Mouse (Mus musculus) kidney, postnatal 0 days (tissue): ENCODE data around the gene Slc38a4. TPM values are rescaled to one million over a fixed set of nuclear protein-coding genes. Genes with fewer than 3 reads are reported as not detected.

Experiments
- ATAC-seq: fragments of 200-750 bp; cut with Nextera tagmentation; replicated peaks from 2 replicates; pipeline ENCODE4 v1.8.0; 2017; ENCODE audit warnings: low read depth, moderate number of reproducible peaks, moderate TSS enrichment, moderate library complexity; ENCODE audit not compliant: low FRiP score
- DNase-seq: peaks from one replicate; pipeline ENCODE4 v3.0.0-alpha.2; 2016; ENCODE audit warnings: low spot score
- H3K27ac ChIP-seq: fragments of 300-500 bp; sonication (generic); 2 replicates; pipeline ENCODE4 v1.5.1; 2014; ENCODE audit warnings: mild to moderate bottlenecking
- H3K27me3 ChIP-seq: fragments of 300-500 bp; sonication (generic); 2 replicates; pipeline ENCODE4 v1.6.1; 2014; ENCODE audit warnings: low read length, mixed read lengths; ENCODE audit not compliant: insufficient read depth
- H3K36me3 ChIP-seq: fragments of 300-500 bp; sonication (generic); 2 replicates; pipeline ENCODE4 v1.6.1; 2014; ENCODE audit warnings: low read length, mixed read lengths; ENCODE audit not compliant: insufficient read depth
- H3K4me1 ChIP-seq: fragments of 300-500 bp; sonication (generic); replicated peaks from 2 replicates; pipeline ENCODE4 v1.6.1; 2014; ENCODE audit warnings: antibody characterized with exemption, low read length, mixed read lengths; ENCODE audit not compliant: insufficient read depth
- H3K4me2 ChIP-seq: fragments of 300-500 bp; sonication (generic); 2 replicates; pipeline ENCODE4 v1.6.1; 2014; ENCODE audit warnings: mild to moderate bottlenecking, low read length, moderate library complexity, mixed read lengths
- H3K4me3 ChIP-seq: fragments of 300-500 bp; sonication (generic); replicated peaks from 2 replicates; pipeline ENCODE4 v1.5.1; 2014; ENCODE audit warnings: low read depth, low read length
- H3K9ac ChIP-seq: fragments of 300-500 bp; sonication (generic); 2 replicates; pipeline ENCODE4 v1.6.1; 2014; ENCODE audit warnings: low read depth, low read length
- H3K9me3 ChIP-seq: fragments of 300-500 bp; sonication (generic); replicated peaks from 2 replicates; pipeline ENCODE4 v1.6.1; 2016; ENCODE audit warnings: low read length, inconsistent platforms, mixed read lengths
- CTCF ChIP-seq: IDR thresholded peaks from 2 replicates; pipeline ENCODE4 v1.5.1; 2016; ENCODE audit warnings: antibody characterized with exemption, low read depth, mild to moderate bottlenecking, moderate library complexity
- WGBS: fragments of 180-500 bp; shearing (Covaris S2); extraction: QIAGEN DNeasy Blood & Tissue Kit; methylation state at CpG from one replicate; pipeline ENCODE4 v1.1.7; 2014; 5-methylcytosine and 5-hydroxymethylcytosine counted together
- polyA plus RNA-seq: library from polyadenylated mRNA; unstranded; fragments of >200 nt; fragmentation: Nextera tagmentation; extraction: Ambion mirVana; gene quantifications from 2 replicates; pipeline ENCODE4 v1.2.1, GENCODE M21; 2015

Gene Slc38a4
- polyA plus RNA-seq, 1 experiment from 2014 or later: 38.4 TPM

DNA sequence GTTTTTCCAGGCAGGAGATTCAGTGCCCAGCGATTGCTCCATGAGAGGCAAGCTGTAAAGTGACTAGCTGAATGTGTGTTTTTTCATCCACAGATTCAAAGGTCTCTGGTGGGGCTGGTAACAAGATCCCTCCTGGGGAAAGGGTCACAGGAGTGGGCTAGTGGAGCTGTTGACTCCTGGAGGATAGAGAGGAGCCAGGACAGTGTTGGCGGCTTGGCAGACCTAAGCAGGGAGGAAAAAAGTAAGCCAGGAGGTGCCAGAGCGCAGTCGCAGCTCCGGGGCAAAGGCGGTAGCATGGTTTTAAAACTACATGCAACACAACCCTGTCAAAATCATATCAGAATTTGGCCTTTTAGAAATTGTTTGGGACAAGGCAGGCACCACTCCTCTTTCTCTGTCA, 52.6 kb downstream of the Slc38a4 start:
- no peak for TF ChIP-seq CTCF

DNA sequence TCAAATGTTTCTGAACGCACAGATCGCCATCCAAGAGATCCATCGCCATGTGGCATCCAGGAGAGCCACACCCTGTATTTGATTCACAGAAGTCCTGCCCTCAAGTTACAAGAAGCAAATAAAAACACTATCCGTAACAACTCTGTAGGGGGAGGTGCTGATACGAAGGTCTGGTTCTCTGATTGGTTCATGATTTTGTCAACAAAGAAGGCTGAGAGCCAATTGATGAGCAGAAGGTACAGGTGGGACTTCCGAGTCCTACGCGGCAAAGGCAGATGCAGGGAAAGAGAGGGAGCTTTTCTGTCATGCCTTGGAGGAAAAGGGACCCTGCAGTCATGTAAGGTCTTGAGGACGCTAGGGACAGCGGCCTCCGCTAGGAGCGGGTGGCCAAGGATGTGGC, 53.0 kb downstream of the Slc38a4 start:
- TF ChIP-seq CTCF: no peak
- peaks cover 14% of the 10 kb centered on the region for H3K4me1 ChIP-seq
- H3K4me2 ChIP-seq: peak overlapping the region; percentile 26
- H3K9me3 ChIP-seq: no peaks in the 10 kb centered on the region
- no peaks in the 10 kb centered on the region for H3K27me3 ChIP-seq
- no peak overlapping the region for H3K27ac ChIP-seq
- no peak overlapping the region for H3K9ac ChIP-seq
- 73% methylated on average over 12 of the region's 12 CpGs for WGBS
- ATAC-seq: no peak; the same call in 1 of the 2 replicates
- H3K36me3 ChIP-seq: no peaks in the 10 kb centered on the region
- peak; percentile 5 for DNase-seq
- H3K4me3 ChIP-seq: no peak overlapping the region

More for the DNA sequence above, 52.6 kb downstream of the Slc38a4 start:
- DNase-seq: no peak
- Histone ChIP-seq H3K4me3 (no peak overlapping the region), H3K4me2 (peak overlapping the region; percentile 26), H3K9me3 (no peaks in the 10 kb centered on the region), H3K27me3 (no peaks in the 10 kb centered on the region), H3K36me3 (no peaks in the 10 kb centered on the region), H3K4me1 (peaks cover 14% of the 10 kb centered on the region), H3K27ac (no peak overlapping the region), H3K9ac (no peak overlapping the region)
- 81% methylated on average over 6 of the region's 6 CpGs for WGBS
- ATAC-seq: no peak

DNA sequence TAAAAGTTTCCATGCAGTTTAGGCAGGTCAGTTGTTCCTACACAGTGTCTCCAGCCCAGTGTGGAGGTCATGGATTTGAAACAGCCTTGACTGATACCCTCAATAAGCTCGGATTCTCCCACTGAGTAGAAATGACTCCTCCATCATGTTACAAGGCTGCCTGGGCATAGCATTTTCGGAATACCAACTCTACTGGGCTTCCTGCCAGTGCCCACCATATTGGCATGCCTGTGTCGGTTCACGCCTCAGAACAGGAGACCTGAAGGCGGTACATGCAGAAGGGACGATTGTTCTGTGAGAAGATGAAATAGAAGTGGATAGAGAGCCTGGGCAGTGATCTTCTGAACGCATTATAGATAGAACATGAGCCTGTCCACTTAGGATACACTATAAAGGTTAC, 53.9 kb downstream of the Slc38a4 start:
- Histone ChIP-seq H3K4me1 (peaks cover 14% of the 10 kb centered on the region), H3K36me3 (no peaks in the 10 kb centered on the region), H3K27me3 (no peaks in the 10 kb centered on the region), H3K9ac (no peak overlapping the region), H3K4me3 (no peak overlapping the region), H3K9me3 (no peaks in the 10 kb centered on the region), H3K4me2 (no peak overlapping the region), H3K27ac (peak overlapping the region; percentile 65; the same call in 1 of the 2 replicates)
- DNase-seq (no peak), ATAC-seq (no peak)
- no peak for TF ChIP-seq CTCF
- WGBS: 75% methylated on average over 7 of the region's 7 CpGs

DNA sequence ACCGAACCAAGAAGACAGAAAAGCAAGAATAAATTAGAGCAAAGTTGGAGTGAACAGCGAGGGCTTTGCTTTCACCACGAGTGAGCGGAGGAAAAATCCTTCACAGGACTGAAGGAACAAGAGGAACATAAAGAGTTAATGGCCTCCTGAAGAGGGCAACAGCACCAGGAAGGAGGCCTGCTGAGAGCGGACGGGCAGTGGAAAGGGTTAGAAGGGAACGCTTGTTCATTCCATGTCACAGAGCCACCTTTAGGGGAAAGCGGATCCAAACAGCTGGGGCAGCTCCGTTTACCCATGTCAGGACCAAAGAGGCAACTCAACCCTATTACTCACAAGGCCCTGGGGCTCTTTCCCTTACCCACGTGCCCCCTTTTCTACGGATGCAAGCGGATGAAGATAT, 54.3 kb downstream of the Slc38a4 start:
- Histone ChIP-seq H3K36me3 (no peaks in the 10 kb centered on the region), H3K4me1 (peaks cover 14% of the 10 kb centered on the region), H3K4me2 (no peak overlapping the region), H3K4me3 (no peak overlapping the region), H3K27me3 (no peaks in the 10 kb centered on the region), H3K27ac (peak overlapping the region; percentile 65), H3K9ac (no peak overlapping the region), H3K9me3 (no peaks in the 10 kb centered on the region)
- ATAC-seq (no peak), DNase-seq (peak; percentile 33)
- no peak for TF ChIP-seq CTCF
- 48% methylated on average over 12 of the region's 12 CpGs for WGBS

DNA sequence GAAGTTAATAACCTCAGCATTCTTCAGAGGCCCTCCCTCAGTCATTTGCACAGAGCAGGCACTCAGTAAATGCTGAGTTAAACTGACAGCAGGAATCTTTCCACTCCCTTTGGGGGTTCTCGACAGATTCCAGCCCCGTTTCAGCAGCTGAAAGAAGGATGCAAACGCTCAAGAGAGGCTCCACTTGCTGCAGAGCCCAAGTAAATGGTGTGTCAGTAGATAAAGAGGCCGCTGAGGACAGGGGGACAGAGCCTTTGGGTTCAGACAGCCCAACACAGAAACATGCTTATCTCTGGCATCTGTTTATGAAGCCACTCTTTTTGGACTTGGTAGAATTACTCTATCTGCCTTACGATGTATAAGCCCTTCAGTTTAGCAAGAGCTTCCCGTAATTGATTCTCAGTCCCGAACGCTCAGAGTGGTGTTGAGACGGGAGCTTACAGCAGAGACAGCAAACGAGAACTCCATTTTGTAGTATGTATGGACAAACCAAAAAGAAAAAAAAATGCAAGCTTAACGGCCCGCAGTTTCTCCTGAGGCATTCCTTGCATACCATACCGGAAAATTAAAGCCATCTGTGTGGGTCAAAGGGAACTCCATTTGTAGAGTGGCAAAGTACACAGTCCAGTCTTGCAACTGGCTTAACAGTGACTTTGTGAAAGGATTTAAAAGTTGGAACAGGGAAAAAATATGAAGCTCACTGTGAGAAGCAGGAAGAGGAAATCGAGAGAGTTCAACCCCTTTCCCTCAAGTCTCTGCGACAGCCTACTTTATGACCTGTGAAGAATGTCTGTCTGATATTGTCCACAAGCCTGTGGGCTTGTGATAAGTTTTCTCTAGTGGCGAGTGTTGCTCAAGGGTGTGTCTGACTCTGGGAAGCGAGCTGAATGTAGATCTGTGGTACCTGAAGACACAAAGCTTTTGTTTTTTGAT, 55.2 kb downstream of the Slc38a4 start:
- H3K4me3 ChIP-seq: no peak overlapping the region
- H3K9me3 ChIP-seq: no peaks in the 10 kb centered on the region
- H3K27ac ChIP-seq: peak overlapping the region; percentile 65
- no peak overlapping the region for H3K4me2 ChIP-seq
- no peak overlapping the region for H3K9ac ChIP-seq
- no peak for TF ChIP-seq CTCF
- 27% methylated on average over 17 of the region's 17 CpGs for WGBS
- no peaks in the 10 kb centered on the region for H3K27me3 ChIP-seq
- H3K4me1 ChIP-seq: peaks cover 14% of the 10 kb centered on the region
- ATAC-seq: no peak
- DNase-seq: peak; percentile 64
- no peaks in the 10 kb centered on the region for H3K36me3 ChIP-seq

DNA sequence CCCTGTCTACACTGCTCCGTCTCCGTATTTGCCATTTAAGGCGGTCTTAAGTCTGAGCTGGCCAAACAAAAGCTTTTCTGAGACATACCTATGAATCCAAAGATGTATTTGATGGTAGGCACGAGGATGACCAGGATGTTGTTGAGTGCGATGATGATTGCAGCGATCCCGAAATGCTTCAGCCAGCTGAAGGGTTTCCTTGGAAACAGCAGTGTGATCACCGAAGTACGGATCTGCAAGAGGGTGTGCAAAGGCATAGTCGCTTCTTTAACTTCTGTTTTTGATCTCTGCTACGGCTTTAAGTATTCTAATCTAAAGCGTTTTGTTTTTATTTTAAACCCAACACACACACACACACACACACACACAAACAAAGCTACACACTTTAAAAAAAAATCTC, 56.4 kb downstream of the Slc38a4 start:
- 91% methylated on average over 12 of the region's 12 CpGs for WGBS

More for the DNA sequence above, 56.4 kb downstream of the Slc38a4 start:
- Histone ChIP-seq H3K27ac (no peak overlapping the region), H3K4me1 (peaks cover 14% of the 10 kb centered on the region), H3K9me3 (no peaks in the 10 kb centered on the region), H3K9ac (no peak overlapping the region), H3K4me3 (no peak overlapping the region), H3K4me2 (no peak overlapping the region), H3K27me3 (no peaks in the 10 kb centered on the region), H3K36me3 (no peaks in the 10 kb centered on the region)
- DNase-seq (no peak), ATAC-seq (no peak)
- no peak for TF ChIP-seq CTCF
